Comparison of ENCODE assay signal across 10 mouse cellular contexts in the genomic region with DNA sequence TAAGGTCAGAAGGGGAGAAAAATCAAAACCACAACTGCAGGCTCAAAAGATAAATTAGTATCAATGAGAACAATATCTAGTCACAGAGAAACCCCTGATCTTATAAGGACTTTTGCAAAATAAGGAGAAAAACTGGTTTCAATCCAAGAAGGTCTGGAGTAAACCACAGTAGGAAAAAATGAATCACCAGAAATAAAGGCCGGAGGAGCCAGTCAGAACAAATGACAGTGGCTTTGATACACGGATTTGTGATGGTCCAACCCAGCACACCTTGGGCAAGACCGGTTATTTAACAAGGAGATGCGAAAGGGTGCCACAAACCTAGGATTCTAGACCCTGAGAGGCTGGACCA. TPM values are rescaled to one million over a fixed set of nuclear protein-coding genes. Genes with fewer than 3 reads are reported as not detected.
DNase-seq lines count a peak whose midpoint lies in the region; ATAC-seq and TF ChIP-seq lines count a peak whose summit lies in the region.
"Had no signal": no experiment of that assay in that cellular context is flagged by ENCODE, and none has a peak within 500 bp of the region (broad histone marks: within the 10 kb centered on the region; RNA-seq: fewer than 3 reads in every experiment).

No protein-coding gene starts in this region.

- H3K4me3 ChIP-seq in hindbrain, embryonic 13.5 days, result no peak overlapping the region
- no peak overlapping the region for H3K4me3 ChIP-seq in hindbrain, postnatal 0 days (ENCODE audit: low read length)
- no peak overlapping the region for H3K4me3 ChIP-seq in intestine, embryonic 15.5 days (replicated peaks)

- H3K27me3 ChIP-seq in hindbrain, embryonic 13.5 days, result no peaks in the 10 kb centered on the region
- no peaks in the 10 kb centered on the region for H3K27me3 ChIP-seq in hindbrain, postnatal 0 days (ENCODE audit: insufficient read depth, low read length)
- H3K27me3 ChIP-seq in intestine, embryonic 15.5 days (replicated peaks), result no peaks in the 10 kb centered on the region

- H3K9ac ChIP-seq in hindbrain, embryonic 13.5 days, result no peak overlapping the region
- no peak overlapping the region for H3K9ac ChIP-seq in hindbrain, postnatal 0 days (replicated peaks; ENCODE audit: low read length)
- H3K9ac ChIP-seq in intestine, embryonic 15.5 days, result no peak overlapping the region

- peaks cover 12% of the 10 kb centered on the region for H3K36me3 ChIP-seq in hindbrain, embryonic 13.5 days
- H3K36me3 ChIP-seq in hindbrain, postnatal 0 days (ENCODE audit: insufficient read depth, low read length), result no peaks in the 10 kb centered on the region
- H3K36me3 ChIP-seq in intestine, embryonic 15.5 days, result 0 out of 2 replicates have a peak, but pooled peaks cover 2% of the 10 kb centered on the region

- DNase-seq in hindbrain, postnatal 0 days (ENCODE audit: low spot score), result no peak
- DNase-seq in 3T3-L1 (ENCODE audit: low read depth, low spot score), result peak; percentile 77
- DNase-seq in CD4-positive helper T cell, adult 2 months (ENCODE audit: low read depth, low spot score), result peak; percentile 39
- DNase-seq in adrenal gland, postnatal 14 days, result no peak
- no peak for DNase-seq in spleen, postnatal 4 days (ENCODE audit: low spot score in 2 of 2)
- DNase-seq: cerebellum, postnatal 14 days; thymus, adult 18-20 months had no signal

- TF ChIP-seq CTCF in hindbrain, postnatal 0 days (IDR thresholded peaks at IDR 0.05; ENCODE audit: low read depth), result no peak

- ATAC-seq in hindbrain, embryonic 13.5 days (ENCODE audit: low FRiP score), result no peak
- ATAC-seq in hindbrain, postnatal 0 days, result no peak
- ATAC-seq in intestine, embryonic 15.5 days, result no peak
- ATAC-seq: activated CD4-positive, CD25-positive, alpha-beta regulatory T cell, adult 4 months had no signal

- H3K27ac ChIP-seq in hindbrain, embryonic 13.5 days, result peak overlapping the region; percentile 19; the same call in 1 of the 2 replicates
- H3K27ac ChIP-seq in hindbrain, postnatal 0 days, result no peak overlapping the region
- peak overlapping the region; percentile 83 for H3K27ac ChIP-seq in intestine, embryonic 15.5 days

- no peaks in the 10 kb centered on the region for H3K9me3 ChIP-seq in hindbrain, embryonic 13.5 days
- H3K9me3 ChIP-seq in hindbrain, postnatal 0 days (ENCODE audit: low read length), result no peaks in the 10 kb centered on the region
- no peaks in the 10 kb centered on the region for H3K9me3 ChIP-seq in intestine, embryonic 15.5 days

- peaks cover 85% of the 10 kb centered on the region for H3K4me1 ChIP-seq in hindbrain, embryonic 13.5 days (replicated peaks)
- H3K4me1 ChIP-seq in hindbrain, postnatal 0 days (ENCODE audit: insufficient read depth, low read length), result peaks cover 12% of the 10 kb centered on the region; the same call in 1 of the 2 replicates
- H3K4me1 ChIP-seq in intestine, embryonic 15.5 days (replicated peaks), result peaks cover 60% of the 10 kb centered on the region

- H3K4me2 ChIP-seq in hindbrain, embryonic 13.5 days, result no peak overlapping the region
- H3K4me2 ChIP-seq in hindbrain, postnatal 0 days (ENCODE audit: low read depth, low read length), result no peak overlapping the region
- H3K4me2 ChIP-seq in intestine, embryonic 15.5 days (replicated peaks), result no peak overlapping the region

- WGBS in hindbrain, embryonic 13.5 days, result 79% methylated on average over 4 of the region's 4 CpGs
- WGBS in hindbrain, postnatal 0 days, result 79% methylated on average over 4 of the region's 4 CpGs
- 79% methylated on average over 4 of the region's 4 CpGs for WGBS in intestine, embryonic 15.5 days

RNA-seq across cellular contexts. Expression of a gene that starts 34.9 kb away (rescaled TPM):
- polyA plus RNA-seq in hindbrain, embryonic 13.5 days (2015; fragmentation: Nextera tagmentation; extraction: Ambion mirVana), result 69.8 and 75.4 TPM in 2 replicates
- total RNA-seq in hindbrain, postnatal 0 days (2014; rRNA removed), result 30.8 and 34.8 TPM in 2 replicates
- 38.0 and 41.9 TPM in 2 replicates for polyA plus RNA-seq in hindbrain, postnatal 0 days (2015; fragmentation: Nextera tagmentation; extraction: Ambion mirVana)
- polyA plus RNA-seq in intestine, embryonic 15.5 days (2015; fragmentation: Nextera tagmentation; extraction: Ambion mirVana), result 41.8 and 42.8 TPM in 2 replicates
- 49.9 and 61.8 TPM in 2 replicates for total RNA-seq in adrenal gland, postnatal 14 days (2021)

Comparison
In these comparisons a context has a peak if more than half of its experiments do, and no peak if none do; other contexts are left out.
1. DNase-seq: peak in 3T3-L1 (single experiment) and CD4-positive helper T cell, adult 2 months (single experiment); none in hindbrain, postnatal 0 days (single experiment), adrenal gland, postnatal 14 days (single experiment) and spleen, postnatal 4 days (0 of 2).